In genomic region chr7:82264119-82264518, GRCm38 (mm10) we compare ENCODE assay signal across 17 mouse cellular contexts.
A peak's percentile ranks its signal among the peaks of the same experiment; 100 is the strongest.
DNase-seq lines count a peak whose midpoint lies in the region; ATAC-seq and TF ChIP-seq lines count a peak whose summit lies in the region.
"Had no signal": no experiment of that assay in that cellular context is flagged by ENCODE, and none has a peak within 500 bp of the region (broad histone marks: within the 10 kb centered on the region; RNA-seq: fewer than 3 reads in every experiment).

No protein-coding gene starts in this region.

- no peak overlapping the region for H3K27ac ChIP-seq in kidney, embryonic 14.5 days (ENCODE audit: low read depth, low read length)
- H3K27ac ChIP-seq in stomach, embryonic 15.5 days: no peak overlapping the region
- H3K27ac ChIP-seq: heart, adult 2 months; limb, embryonic 15.5 days; neural tube, embryonic 15.5 days had no signal

- H3K4me2 ChIP-seq in kidney, embryonic 14.5 days (replicated peaks; ENCODE audit: low read depth, low read length): no peak overlapping the region
- H3K4me2 ChIP-seq in stomach, embryonic 15.5 days: no peak overlapping the region
- H3K4me2 ChIP-seq: limb, embryonic 15.5 days; neural tube, embryonic 15.5 days had no signal

- H3K4me1 ChIP-seq in kidney, embryonic 14.5 days (ENCODE audit: control insufficient read depth, insufficient read depth, low read length): no peaks in the 10 kb centered on the region
- H3K4me1 ChIP-seq in lung, adult 2 months (ENCODE audit: control insufficient read depth, insufficient read depth, low read length): no peaks in the 10 kb centered on the region
- no peaks in the 10 kb centered on the region for H3K4me1 ChIP-seq in stomach, embryonic 15.5 days
- H3K4me1 ChIP-seq: limb, embryonic 15.5 days; neural tube, embryonic 15.5 days had no signal

- no peaks in the 10 kb centered on the region for H3K27me3 ChIP-seq in kidney, embryonic 14.5 days (ENCODE audit: control insufficient read depth, insufficient read depth, low read length)
- H3K27me3 ChIP-seq in stomach, embryonic 15.5 days (replicated peaks): no peaks in the 10 kb centered on the region
- H3K27me3 ChIP-seq: limb, embryonic 15.5 days; neural tube, embryonic 15.5 days had no signal

- no peak for ATAC-seq in kidney, embryonic 14.5 days (ENCODE audit: low FRiP score, low TSS enrichment)
- ATAC-seq in stomach, embryonic 15.5 days (ENCODE audit: insufficient read depth, low FRiP score, low read depth): peak; percentile 60; the same call in 1 of the 2 replicates
- ATAC-seq in cerebellum, adult (ENCODE audit: insufficient number of reproducible peaks, low FRiP score, low TSS enrichment): no peak
- ATAC-seq: activated CD4-positive, CD25-positive, alpha-beta regulatory T cell, adult 4 months; midbrain, embryonic 16.5 days had no signal

- no peaks in the 10 kb centered on the region for H3K36me3 ChIP-seq in kidney, embryonic 14.5 days (ENCODE audit: control insufficient read depth, insufficient read depth, low read length)
- no peaks in the 10 kb centered on the region for H3K36me3 ChIP-seq in stomach, embryonic 15.5 days
- H3K36me3 ChIP-seq: G1E; limb, embryonic 15.5 days; neural tube, embryonic 15.5 days had no signal

- no peaks in the 10 kb centered on the region for H3K9me3 ChIP-seq in kidney, embryonic 14.5 days (ENCODE audit: control insufficient read depth, low read length)
- H3K9me3 ChIP-seq in stomach, embryonic 15.5 days: no peaks in the 10 kb centered on the region
- H3K9me3 ChIP-seq: limb, embryonic 15.5 days; neural tube, embryonic 15.5 days had no signal

- TF ChIP-seq POLR2A in lung, adult 2 months (IDR thresholded peaks at IDR 0.05; ENCODE audit: borderline replicate concordance, extremely low read depth, low read depth, low read length): peak; percentile 27; the same call in 1 of the 2 replicates

- no peak for TF ChIP-seq CTCF in lung, adult 2 months (IDR thresholded peaks at IDR 0.05; ENCODE audit: insufficient read depth, low read length)

- DNase-seq in kidney, adult 11 months: peak; percentile 66
- peak; percentile 70 for DNase-seq in kidney, adult 9 months
- peak; percentile 43 for DNase-seq in lung, adult 2 months
- no peak for DNase-seq in cerebellum, adult 18-20 months
- DNase-seq in layer of hippocampus, postnatal 10 days (ENCODE audit: low spot score in 2 of 2): no peak
- DNase-seq: cerebellum, adult 2 months; heart, adult 2 months; right cerebral cortex, postnatal 25 days; thymus, postnatal 4 days had no signal

- 63% methylated on average over 2 of the region's 2 CpGs for WGBS in kidney, embryonic 14.5 days
- 60% methylated on average over 2 of the region's 2 CpGs for WGBS in lung, adult 2 months
- WGBS in stomach, embryonic 15.5 days: 60% methylated on average over 2 of the region's 2 CpGs

- no peak overlapping the region for H3K9ac ChIP-seq in kidney, embryonic 14.5 days (ENCODE audit: low read depth, low read length)
- no peak overlapping the region for H3K9ac ChIP-seq in stomach, embryonic 15.5 days
- H3K9ac ChIP-seq: limb, embryonic 15.5 days; neural tube, embryonic 15.5 days had no signal

- no peak overlapping the region for H3K4me3 ChIP-seq in kidney, embryonic 14.5 days (ENCODE audit: low read length)
- no peak overlapping the region for H3K4me3 ChIP-seq in lung, adult 2 months (replicated peaks; ENCODE audit: extremely low read depth, low read depth, low read length)
- H3K4me3 ChIP-seq in stomach, embryonic 15.5 days (replicated peaks): no peak overlapping the region
- H3K4me3 ChIP-seq: heart, adult 2 months; limb, embryonic 15.5 days; neural tube, embryonic 15.5 days had no signal

Comparison
In these comparisons a context has a peak if more than half of its experiments do, and no peak if none do; other contexts are left out.
1. DNase-seq: peak in kidney, adult 11 months (single experiment), kidney, adult 9 months (single experiment) and lung, adult 2 months (single experiment); none in cerebellum, adult 18-20 months (0 of 2) and layer of hippocampus, postnatal 10 days (0 of 2).